Mouse (Mus musculus) B cell, adult 2 months (primary cell): ENCODE data around the gene Col16a1.
A peak's percentile ranks its signal among the peaks of the same experiment; 100 is the strongest.

Source experiments
- DNase-seq, 2 experiments: peaks; one replicate each; pipeline ENCODE4 v3.0.0; 2022

The Col16a1 gene

DNA sequence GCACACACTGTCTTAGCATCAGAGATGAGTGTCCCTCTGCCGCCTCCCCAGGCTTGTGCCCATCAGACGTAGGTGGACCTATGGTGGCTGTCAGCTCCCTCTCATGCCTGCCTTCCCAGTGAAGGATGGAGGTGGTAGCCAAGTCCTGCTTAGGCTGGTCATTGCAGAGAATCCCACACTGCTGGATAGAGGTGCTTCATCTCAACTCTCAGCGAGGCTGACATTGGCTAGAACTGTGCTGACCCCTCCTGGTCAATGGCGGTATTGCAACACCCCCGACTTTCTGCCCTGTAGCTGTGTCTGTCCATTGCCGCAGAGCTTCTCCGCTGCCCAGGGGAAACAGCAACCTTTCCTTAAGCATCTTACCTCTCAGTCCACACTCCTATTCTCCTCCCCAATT is 39.7 kb downstream of the Col16a1 start:
- peak; percentile 95 to 96 for DNase-seq

DNA sequence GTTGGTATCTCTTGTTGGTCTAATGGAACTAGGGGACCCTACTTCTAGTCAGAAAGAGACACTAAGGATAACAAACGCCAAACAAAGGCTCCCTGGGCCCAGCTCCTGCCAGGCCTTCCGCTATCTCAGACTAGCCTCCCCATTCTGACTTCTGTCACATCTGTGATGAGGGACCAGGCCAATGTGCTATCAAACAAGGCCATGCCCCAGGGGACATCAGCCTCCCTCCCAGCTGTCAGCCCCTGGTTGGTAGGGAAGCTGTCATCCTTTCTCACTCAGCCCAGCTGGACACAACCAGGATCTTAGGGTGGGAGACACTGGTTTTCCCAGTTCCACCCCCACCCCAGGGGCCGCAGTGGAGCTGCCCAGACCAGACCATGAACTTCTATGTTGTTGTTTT is 47.5 kb downstream of the Col16a1 start:
- DNase-seq: no peak

DNA sequence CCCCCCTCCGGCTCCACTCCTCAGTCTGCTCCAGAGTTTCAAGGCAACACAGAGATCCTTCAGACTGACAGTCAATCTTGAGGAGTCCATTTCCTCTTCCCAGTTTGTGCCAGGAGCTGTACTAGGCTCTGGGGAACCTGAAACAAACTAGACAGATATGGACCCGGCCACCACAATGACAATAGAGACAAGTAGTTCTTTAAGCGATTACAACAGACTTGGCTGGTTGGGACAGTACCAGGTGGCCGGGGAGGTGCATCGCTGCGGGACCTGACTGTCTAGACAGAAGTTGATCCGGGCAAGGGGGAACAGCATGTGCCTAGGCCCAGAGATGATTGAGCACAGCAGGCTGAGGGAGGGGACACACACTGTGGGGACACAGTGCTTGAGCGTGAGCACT is 53.5 kb downstream of the Col16a1 start:
- DNase-seq: no peak

DNA sequence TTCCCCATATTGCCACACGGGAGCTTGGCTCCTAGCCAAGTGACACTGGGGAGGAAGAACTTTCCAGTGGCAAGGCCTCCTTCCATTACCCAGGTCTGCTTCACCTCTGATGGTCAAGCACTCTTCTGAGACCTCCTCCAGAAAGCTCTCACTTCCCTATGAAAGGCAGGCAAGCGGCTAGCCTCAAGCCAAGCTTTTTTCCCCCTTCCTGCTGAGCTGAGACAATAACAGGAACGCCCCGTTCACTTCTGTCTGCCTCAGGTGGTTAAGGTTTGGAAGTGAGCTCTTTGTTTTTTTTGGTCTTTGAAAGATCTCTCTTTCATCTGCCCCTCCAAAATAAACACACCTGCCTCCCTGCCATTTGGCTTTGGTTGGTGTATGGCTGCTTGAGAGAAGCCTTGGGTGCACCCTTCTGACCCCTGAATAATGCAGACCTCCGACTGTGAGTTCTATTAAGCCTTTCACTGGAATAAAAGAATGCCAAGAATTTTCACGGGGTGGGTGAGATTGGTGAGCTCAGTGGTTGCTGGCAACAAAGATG is 54.5 kb downstream of the Col16a1 start, which contains the start of gene Pef1:
Gene Pef1 (plus strand): TSS at position 448 of the 541 bp plus-strand sequence.
- DNase-seq: no peak

DNA sequence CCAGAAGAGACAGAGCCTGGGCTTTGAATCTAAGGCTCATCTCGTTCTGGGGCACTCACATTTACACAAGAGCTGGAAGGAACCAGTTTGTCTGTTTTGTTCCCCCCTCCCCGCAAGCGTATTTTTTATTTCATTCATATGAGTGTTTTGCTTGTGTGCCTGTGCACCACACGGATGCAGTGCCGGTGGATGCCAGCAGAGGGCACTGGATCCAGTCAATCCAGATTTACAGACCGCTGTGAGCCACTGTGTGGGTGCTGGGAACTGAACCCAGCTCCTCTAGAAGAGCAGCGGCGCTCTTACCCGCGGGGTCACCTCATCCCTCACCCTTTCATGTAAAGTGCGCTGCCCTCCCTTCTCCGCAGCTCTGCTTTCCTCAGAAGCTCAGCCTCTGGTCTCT is 56.0 kb downstream of the Col16a1 start:
- DNase-seq: peak; percentile 32 to 35

DNA sequence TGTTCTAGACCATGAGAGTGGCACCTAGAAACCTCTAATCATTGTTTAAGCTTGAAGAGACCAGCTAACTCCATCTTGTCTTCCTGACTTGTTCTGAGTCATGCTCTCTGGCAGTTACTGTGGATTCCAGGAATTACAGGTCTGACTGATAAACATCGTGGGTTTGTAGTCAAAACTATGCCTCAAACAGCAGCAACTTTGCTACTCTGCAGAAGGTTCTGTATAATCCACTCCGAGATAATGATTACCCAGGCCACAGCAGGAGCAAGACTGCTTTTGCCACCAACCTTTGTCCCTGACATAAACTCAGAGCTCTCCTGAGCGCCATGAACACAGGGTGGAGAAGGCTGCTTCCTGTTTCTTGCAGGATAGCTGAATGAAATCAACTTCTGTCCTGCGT is 56.9 kb downstream of the Col16a1 start:
- no peak for DNase-seq

DNA sequence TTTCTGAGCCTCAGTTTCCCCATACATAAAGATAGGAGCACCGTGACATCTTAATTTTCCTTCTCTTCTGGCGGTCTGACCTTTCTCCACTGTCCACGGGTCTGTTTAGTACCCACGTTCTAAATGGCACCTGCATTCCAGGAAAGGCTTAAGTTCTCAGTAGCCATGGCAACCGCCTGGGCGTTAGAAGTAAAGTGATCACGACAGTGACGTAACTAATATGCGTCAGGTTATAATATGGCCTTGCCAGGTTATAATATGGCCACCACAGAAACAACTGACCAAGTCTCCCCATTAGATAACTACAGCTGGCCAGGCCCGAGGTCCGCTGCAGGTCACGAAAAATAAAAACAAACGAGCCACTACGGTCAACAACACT is 59.4 kb downstream of the Col16a1 start:
- no peak for DNase-seq

DNA sequence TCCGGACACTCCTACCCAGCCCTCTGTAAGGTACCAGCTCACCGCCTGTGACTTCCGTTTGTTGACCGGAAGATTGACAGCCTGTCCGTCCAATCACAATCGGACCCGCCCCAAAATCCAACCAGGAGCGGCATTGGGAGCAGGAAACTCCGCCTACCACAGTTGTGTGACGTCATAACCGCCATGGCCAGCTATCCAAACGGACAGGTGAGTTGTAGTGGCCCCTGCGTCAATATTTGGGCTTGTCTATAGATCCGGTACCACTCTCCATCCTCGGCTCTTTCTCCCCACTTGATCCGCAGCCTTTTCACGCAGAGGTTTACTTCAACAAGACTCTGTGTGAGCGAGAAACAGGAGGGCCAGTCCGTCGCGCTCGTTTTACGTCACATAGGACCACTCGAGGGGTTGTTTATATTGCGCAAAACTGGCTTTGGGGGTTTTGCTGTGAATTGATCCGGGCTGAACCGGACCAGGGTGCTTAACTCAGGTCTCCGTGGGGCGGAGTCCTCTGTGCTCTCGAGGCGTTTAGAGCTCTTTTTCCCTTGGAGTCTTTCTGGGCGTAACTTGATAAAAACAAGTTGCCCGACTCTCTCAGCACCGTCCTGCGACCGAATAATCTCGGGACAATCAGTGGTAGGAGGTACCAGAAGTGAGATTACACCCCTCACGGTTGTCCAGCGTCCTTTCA is 59.9 kb downstream of the Col16a1 start:
- DNase-seq: peak; percentile 99

DNA sequence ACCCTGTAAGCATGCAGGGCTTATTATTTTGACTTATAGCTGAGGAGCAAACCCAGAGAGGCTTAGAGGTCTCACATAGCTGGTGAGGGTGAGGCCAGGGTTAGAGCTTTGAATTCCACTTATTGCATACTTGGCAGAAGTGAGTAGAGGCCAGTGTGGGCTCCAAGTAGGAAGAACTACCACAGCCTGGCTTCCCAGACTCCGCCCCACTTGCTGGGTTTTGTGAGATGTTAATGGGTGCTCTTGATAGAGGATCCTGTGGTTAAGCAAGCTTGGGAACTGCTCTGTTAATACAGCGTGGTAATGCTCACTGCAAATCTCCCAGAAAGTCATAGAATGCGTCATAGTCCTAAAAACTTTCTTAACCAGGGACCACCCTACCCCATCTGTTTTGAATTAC is 61.3 kb downstream of the Col16a1 start:
- no peak for DNase-seq

DNA sequence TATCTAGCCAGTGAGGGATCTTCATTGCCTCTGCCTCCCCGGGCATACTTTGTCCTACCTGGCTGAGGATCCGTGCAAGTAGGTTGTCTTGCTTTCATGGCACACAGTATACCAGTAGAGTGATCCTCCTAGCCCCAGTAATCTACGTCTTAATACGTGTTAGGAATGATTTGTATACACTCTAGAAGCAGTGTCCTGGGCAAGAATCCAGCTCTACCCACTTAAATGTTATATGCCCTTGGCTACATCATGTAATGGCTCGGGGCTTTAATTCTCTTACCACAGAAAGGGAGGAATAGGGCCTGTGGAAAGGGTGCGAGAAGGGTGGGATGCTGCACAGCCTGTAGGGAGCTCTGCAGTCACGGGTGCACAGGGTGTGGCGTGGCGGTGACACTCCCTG is 62.0 kb downstream of the Col16a1 start:
- DNase-seq: no peak

DNA sequence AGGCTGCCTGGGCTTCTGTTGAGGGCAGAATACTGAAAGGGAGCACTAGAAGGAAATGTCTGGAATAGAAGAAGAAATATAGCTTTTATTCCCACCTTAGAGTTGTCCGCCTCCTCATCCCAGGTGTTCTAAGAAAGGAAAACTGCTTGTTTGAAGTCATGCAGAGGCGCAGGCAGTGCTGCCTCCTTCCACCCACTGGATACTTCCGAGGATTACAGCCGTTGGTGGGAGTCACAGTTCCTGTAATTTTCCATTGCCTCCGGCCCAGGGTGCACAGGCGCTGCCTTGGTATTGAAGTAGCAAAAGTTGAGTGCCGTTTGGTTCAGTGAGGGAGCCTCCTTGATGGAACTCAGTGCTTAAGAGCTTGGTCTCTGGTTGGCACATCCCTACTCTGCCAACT is 62.5 kb downstream of the Col16a1 start:
- no peak for DNase-seq

DNA sequence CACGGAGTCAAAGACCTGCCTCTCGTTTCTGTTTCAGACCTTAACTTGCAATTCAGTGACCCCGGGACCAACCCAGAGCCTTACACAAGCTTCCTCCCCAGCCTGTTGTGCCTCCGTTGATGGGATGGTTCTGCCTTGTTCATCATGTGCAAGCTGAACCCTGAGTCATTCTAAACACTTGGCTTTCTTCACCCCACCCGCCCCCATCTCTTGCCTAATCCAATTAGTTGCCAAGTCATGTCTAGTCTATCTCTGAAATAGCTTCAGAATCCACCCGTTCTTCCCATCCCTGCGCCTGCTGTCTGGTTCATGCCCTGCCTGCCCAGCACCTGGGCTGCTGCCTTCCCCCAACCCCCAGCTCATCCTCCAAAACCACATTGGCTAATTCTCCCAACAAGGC is 64.7 kb downstream of the Col16a1 start:
- DNase-seq: no peak

DNA sequence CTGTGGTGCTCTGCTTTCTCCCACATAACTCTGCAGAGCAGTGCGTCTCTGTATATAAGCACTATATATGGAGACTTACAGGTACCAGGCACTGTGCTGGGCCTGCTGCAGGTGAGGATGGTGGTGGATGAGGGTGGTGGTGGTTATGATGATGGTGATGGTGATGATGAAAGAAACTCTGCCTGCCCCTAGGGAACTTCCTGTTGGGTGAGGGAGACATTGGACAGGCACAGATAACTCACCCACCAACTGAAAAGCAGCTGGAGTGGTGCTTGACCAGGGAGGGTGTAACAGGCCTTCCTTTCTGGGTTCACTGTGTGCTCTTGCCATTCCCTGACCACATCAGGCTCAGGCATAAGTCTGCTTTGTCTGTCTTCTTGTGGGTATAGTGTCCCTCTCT is 65.1 kb downstream of the Col16a1 start:
- DNase-seq: no peak

DNA sequence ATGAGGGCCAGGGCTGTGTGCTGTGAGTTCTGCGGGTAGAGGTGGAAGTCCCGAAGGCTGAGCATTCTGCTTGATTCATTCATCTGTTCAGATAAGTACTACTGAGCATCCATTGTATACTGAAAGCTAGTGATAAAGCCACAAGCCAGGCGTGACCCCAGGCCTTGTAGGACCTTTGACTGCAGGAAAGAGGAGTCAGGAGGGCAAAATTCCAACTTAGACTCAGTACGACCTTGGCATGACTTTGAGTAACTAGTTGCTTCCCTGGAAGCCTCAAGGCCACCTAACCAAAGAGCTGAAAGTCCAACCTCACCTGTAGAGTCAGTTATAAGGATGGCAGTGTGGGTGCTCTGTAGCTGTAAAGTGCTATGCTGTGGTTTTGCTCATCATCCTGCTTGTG is 73.1 kb downstream of the Col16a1 start:
- DNase-seq: no peak

DNA sequence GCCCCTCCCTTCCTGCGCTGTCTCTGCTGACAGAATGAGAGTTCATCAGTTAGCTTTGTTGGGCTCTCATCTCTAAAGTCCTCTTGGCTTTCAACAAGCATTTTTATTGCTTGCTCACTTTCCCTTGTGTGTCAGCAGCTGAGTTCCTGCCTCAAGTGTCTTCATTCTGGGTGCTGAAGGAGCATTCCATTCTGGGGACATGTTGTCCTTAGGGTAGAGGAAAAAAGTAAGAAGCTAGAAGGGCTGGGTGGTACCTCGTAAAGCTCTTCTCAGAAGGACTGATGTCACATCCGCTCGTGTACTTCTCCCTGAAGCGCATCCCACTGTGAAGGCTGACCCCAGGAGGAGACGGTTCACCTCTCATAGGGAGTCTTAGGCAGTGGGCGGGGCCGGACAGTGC is 73.9 kb downstream of the Col16a1 start:
- no peak for DNase-seq

DNA sequence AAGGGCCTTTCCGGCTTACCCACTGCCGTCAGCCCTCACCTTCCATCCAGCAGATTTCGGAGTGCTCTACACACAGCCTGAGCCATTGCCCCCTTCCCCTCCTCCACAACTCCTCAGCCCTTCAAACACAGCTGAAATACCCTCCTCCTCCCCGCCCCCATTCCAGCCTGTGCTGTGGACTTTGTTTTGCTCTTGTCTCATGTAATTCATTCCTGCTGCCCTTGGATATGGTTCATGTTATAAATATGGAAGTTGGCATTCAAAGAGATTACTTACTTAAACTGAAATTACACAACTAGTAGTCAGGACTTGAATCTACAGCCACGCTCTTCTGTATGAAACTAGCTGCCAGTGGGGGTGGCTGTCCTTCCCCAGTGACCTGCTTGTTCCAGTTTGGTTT is 75.4 kb downstream of the Col16a1 start:
- no peak for DNase-seq

DNA sequence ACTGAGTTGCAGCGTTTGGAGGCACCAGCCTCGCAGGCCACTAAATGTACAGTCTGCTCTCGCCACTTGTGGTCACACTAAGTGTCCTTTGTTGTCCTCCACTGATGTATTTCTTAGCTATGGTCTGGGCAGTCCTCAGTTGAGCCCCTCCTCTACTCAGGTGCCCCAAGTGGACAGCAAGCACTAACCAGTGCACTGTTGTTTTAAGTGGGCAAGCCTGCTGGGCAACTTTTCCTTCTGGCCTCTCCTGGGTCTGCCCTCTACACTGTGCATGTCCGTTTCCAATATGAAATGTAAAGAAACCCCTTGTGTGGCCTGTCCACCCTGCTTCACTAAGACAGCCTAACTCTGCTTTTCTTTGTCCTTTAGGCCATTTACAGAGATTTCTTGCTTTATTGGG is 76.5 kb downstream of the Col16a1 start:
- DNase-seq: no peak

DNA sequence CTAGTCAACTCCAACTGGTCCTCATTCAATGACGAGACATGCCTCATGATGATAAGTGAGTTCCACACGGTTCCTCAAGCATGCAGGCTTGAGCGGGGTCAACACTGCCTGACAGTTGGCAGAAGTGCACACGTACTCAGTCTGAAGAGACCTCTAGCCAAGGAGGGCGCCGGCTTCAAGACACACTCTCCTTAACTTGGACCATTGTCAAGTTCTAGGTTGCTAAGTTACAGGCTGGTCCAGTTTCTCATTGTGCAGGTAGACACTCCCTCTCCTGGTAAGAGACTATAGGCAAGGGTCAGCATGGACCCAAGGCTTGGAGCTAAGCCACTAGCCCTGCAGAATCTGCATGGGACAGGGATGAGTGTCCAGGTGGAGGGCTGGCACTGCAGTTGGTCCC is 77.5 kb downstream of the Col16a1 start:
- DNase-seq: no peak

DNA sequence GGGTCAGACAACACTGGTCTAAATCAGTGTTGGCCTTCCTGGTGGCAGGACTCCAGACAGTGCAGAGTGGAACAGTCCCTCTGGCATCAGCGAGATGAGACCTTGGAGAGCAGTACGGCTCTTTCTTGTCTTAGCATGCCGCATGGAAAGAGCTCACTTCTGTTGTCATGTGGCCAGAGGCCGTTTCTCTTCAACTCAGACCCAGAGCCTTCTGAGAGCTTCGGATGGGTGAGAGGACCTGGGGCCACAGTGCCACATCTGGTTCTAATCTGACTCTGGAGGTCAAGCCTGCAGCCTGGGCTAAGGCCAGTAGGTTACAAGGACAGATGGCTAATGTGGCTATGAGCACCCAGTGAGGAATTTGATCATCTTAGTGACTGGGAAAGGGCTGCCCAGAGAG is 78.3 kb downstream of the Col16a1 start:
- DNase-seq: no peak

DNA sequence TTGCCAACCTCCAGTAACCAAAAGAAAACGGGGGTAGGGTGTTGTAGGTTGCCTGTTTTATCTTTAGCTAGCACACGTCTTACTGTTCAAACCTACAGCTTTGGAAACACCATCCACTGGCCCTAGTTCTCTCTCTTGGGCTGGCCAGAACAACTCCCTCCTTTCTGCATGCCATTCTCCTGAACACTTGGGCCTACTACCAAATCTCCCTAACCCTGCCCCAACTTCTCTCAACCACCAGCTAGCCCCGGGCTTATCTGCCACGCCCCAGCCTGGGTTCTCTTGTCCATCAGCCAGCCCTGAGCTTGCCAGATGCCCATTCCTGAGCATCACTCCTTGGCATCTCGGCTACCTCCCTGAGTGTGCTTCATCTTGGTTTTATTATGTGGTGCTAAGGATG is 81.3 kb downstream of the Col16a1 start:
- DNase-seq: no peak

DNA sequence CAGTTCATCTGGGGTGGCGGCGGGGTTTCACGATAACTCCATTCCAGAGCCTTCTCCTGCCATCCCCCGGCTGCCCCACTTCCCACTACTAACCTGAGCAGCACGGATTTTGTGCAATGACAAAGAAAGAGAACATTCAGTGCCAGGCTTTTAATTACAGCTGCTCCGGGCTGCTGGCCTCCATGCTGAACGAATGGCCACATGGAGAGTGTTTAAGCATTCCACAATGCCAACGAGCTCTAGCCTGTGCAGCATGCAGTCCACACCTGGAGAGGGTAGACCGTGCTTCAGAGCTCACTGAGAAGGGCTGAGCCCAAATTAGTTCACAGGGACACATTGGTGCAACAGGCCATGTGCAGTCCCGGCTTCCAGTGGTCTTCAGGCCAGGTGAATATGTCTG is 82.4 kb downstream of the Col16a1 start:
- DNase-seq: no peak

DNA sequence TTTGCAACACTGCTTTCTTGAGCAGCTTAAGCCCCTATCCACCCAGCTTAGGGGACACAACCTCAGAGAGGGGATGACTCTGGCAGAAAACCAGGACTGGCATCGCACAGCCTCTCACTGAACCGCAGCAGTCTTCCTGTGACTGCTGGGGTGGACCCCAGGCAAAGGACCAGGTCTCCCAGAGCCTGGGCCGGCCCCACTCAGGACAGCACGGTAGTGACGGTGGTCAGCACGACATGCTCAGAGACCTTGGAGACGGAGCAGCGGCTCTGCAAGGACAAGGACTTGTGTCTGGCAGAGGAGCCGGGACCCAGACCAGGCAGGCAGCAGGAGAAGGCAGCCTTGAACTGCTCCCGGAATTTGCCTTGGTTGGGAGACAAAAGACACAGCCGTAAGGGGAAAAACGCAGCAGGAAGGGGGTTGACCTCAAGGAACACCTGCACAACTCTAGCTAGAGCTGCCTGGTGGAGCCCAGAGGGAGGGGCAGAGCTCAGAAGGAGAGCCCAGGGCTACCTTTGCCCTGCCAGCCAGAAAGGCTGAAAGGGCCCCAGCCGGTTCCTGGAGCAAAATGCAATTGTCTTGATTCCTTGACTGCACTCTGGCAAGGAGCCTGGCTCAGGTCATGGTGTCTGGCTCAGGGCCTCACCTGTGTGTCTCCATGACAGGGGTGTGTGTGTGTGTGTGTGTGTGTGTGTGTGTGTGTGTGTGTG is 83.2 kb downstream of the Col16a1 start:
- DNase-seq: no peak

DNA sequence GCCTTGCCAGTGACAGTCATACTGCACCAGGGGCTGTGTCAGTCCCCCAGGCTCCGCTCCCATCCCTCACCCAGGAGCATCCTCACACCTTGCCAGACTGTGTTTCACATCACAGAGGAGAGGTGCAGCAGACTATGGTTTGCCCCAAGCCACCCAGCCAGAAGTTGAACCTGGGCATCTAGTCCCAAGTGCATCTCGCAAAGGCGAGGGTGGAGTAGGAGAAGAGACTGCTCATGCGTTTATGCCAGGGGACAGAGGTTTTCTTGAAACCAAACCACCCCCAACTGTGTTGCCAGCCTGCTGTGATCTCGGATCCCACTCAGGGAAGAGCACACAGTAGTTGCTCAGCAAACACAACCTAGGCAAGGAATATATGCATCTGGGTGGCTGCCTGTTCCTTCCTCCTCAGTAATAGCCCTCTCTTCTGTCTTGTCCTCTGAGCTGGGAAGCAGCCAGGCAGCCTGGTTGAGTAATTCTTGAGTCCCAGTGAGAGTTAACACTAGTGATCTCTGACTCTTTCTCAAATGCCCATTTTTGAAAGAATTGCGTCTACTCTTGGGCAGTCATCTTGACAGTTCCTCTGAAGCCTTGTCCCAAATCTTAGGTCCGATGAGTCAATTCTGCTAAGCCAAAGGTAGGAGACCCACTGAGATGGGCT is 83.9 kb downstream of the Col16a1 start:
- no peak for DNase-seq

DNA sequence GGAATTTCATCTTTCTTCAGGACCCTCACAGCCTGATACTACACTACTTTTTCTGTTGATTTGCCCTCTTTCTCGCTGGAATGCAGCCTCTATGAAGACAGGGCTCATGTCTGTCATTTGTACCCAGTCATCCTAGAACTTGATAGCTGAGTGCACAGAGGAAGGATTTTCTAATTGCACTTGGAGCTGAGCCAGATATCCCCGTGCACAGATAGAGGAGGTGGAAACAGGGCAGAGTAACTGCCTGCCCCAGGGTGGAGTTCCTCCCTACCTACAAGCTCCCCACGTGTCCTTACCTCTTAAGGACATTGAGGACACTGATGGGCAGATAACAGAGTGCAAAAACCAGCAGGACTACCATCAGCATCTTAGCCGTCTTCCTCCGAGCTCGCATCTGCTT is 85.8 kb downstream of the Col16a1 start:
- no peak for DNase-seq
